Mouse (Mus musculus) hindbrain, embryonic 13.5 days (tissue): ENCODE measurements at regions not wholly inside any gene's neighbourhood (a gene's known extent, or its start where the extent isn't known, plus 50 kb on each side); places are given as distances from the start of the nearest gene placed in this dataset.

ENCODE experiments used
- ATAC-seq: fragments of 200-750 bp; cut with Nextera tagmentation; 2 replicates; pipeline ENCODE4 v1.8.0; 2017; ENCODE audit warnings: moderate TSS enrichment; ENCODE audit not compliant: low FRiP score
- H3K27ac ChIP-seq: fragments of 300-500 bp; sonication (generic); 2 replicates; pipeline ENCODE4 v1.5.1; 2015; ENCODE audit warnings: inconsistent platforms, mild to moderate bottlenecking, moderate library complexity
- H3K27me3 ChIP-seq: fragments of 300-500 bp; sonication (generic); 2 replicates; pipeline ENCODE4 v1.6.1; 2015; ENCODE audit warnings: mild to moderate bottlenecking, inconsistent platforms
- H3K36me3 ChIP-seq: fragments of 300-500 bp; sonication (generic); 2 replicates; pipeline ENCODE4 v1.6.1; 2015; ENCODE audit warnings: mild to moderate bottlenecking, inconsistent platforms
- H3K4me1 ChIP-seq: fragments of 300-500 bp; sonication (generic); replicated peaks from 2 replicates; pipeline ENCODE4 v1.6.1; 2015; ENCODE audit warnings: inconsistent platforms
- H3K4me2 ChIP-seq: fragments of 300-500 bp; sonication (generic); 2 replicates; pipeline ENCODE4 v1.6.1; 2015; ENCODE audit warnings: inconsistent platforms, mild to moderate bottlenecking, moderate library complexity
- H3K4me3 ChIP-seq: fragments of 300-500 bp; sonication (generic); 2 replicates; pipeline ENCODE4 v1.5.1; 2015; ENCODE audit warnings: mild to moderate bottlenecking, inconsistent platforms
- H3K9ac ChIP-seq: fragments of 300-500 bp; sonication (generic); 2 replicates; pipeline ENCODE4 v1.6.1; 2015; ENCODE audit warnings: mild to moderate bottlenecking, inconsistent platforms
- H3K9me3 ChIP-seq: fragments of 300-500 bp; sonication (generic); 2 replicates; pipeline ENCODE4 v1.6.1; 2016; ENCODE audit warnings: inconsistent platforms
- WGBS: fragments of 180-500 bp; shearing (Covaris S2); methylation state at CpG from one replicate; pipeline ENCODE4 v1.1.7; 2015; 5-methylcytosine and 5-hydroxymethylcytosine counted together

DNA sequence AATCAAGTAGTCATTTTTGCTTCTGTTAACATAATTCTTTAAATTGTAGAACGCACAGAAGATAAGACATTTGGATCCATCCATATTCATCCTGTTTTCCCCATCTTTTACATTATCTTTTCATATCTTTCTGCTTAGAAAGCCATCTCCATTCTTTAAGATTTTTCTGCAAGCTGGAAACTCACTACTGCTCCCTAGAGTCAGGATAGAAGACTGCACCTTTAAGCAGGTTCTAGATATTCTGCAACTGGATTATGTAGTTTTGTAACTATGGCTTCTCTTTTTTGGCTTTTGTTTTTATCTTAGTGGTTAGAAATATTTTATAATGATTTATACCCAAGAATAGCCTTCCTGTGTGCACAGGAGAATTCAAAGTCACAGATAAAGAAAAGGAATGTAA, 1225.9 kb downstream of the Fam181b start:
- Histone ChIP-seq H3K27ac (no peak overlapping the region), H3K9ac (no peak overlapping the region), H3K4me2 (no peak overlapping the region), H3K9me3 (no peaks in the 10 kb centered on the region), H3K27me3 (no peaks in the 10 kb centered on the region), H3K4me1 (no peaks in the 10 kb centered on the region), H3K36me3 (no peaks in the 10 kb centered on the region), H3K4me3 (no peak overlapping the region)
- no peak for ATAC-seq
- 86% methylated on average over 1 of the region's 1 CpGs for WGBS

DNA sequence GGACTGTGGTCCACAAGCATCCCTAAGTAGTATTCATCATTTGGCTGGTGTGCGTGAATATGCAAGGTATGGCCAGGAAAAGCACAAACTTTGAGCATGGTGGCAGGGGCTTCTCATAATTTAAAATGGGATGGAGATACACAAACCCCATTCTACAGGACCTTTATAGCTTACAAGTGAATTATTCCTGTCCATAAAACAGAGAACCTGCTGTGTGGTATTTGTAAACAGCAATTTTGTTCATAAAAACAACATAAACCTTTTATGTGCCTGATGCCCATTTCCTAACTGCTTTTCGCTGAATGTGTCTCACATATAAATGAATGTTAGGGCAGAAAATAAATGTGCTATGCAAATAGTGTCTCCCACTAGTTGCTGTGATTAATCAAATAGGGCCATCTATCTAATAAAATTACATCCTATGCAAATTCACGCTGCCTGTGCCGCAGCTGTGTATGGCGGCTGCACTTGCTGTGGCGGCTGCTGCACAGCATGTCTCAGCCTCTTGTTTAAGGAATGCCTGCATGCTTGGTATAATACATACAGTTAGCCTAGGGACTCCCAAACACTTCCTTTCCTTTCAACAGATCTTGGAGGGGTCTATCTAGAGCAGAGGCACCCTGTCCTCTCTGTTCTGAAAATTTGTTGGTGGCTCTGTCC, 1235.4 kb downstream of the Fam181b start:
- no peaks in the 10 kb centered on the region for H3K36me3 ChIP-seq
- no peak overlapping the region for H3K27ac ChIP-seq
- peak; percentile 54; the same call in 1 of the 2 replicates for ATAC-seq
- H3K4me1 ChIP-seq: no peaks in the 10 kb centered on the region
- no peaks in the 10 kb centered on the region for H3K27me3 ChIP-seq
- WGBS: 72% methylated on average over 6 of the region's 6 CpGs
- H3K9ac ChIP-seq: no peak overlapping the region
- no peaks in the 10 kb centered on the region for H3K9me3 ChIP-seq
- H3K4me2 ChIP-seq: no peak overlapping the region
- no peak overlapping the region for H3K4me3 ChIP-seq

DNA sequence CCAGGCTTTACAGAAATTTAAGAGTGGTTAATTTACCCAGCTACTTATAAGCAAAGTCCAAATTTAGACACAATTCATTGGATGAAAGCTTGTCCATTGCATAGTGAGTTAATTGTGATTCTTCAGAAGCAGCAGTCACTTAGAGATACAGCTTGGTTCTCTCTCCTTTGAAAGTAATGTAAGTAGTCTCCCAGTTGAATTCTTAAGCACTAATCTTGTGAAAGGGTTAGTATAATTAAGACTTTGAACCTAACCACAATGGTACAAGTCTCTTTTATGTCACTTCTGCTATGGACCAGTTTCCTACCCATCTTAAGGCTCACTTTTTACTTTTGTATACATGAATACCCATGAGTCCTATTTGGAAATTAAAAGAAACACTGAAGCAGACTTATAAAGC, 1252.9 kb downstream of the Fam181b start:
- Histone ChIP-seq H3K4me3 (no peak overlapping the region), H3K4me2 (no peak overlapping the region)
- no peak for ATAC-seq

More for the DNA sequence above, 1252.9 kb downstream of the Fam181b start:
- H3K27me3 ChIP-seq: no peaks in the 10 kb centered on the region
- H3K9me3 ChIP-seq: no peaks in the 10 kb centered on the region
- no peak overlapping the region for H3K9ac ChIP-seq
- no peak overlapping the region for H3K27ac ChIP-seq
- H3K4me1 ChIP-seq: no peaks in the 10 kb centered on the region
- H3K36me3 ChIP-seq: no peaks in the 10 kb centered on the region
